Mouse (Mus musculus) embryonic fibroblast, embryonic 13.5 days (primary cell): ENCODE data around the gene Cep152.

Experiments used
- CTCF ChIP-seq: IDR thresholded peaks from 2 replicates; pipeline ENCODE4 v1.5.1; 2011; ENCODE audit warnings: mild to moderate bottlenecking, control low read depth, low read length, moderate library complexity, borderline replicate concordance; ENCODE audit not compliant: insufficient read depth
- POLR2A ChIP-seq: IDR thresholded peaks from 2 replicates; pipeline ENCODE4 v1.6.1; 2011; ENCODE audit warnings: low read depth, mild to moderate bottlenecking, control low read depth, low read length, moderate library complexity

DNA sequence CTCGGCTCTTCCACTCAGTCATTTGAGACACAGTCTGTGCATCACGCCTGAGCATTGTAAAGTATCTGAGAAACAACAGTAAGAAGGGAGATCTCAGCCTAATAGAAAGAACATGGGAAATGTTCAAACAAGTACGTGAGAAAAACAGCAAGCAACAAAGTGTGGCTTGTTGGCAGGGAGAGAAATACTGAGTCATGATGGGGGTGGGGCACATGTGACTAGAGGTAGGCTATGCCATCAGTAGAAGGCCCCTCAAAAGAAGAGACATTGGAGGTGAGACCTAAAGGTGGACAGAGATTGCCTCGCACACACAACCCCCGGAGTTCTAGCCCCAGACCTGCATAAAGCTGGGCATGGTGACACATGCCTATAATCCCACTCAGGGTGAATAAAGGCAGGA lies 40.3 kb upstream of the Cep152 start:
- TF ChIP-seq CTCF = no peak
- no peak for TF ChIP-seq POLR2A
